Mouse (Mus musculus) heart, embryonic 13.5 days (tissue): ENCODE measurements around the gene Utp4. TPM values are rescaled to one million over a fixed set of nuclear protein-coding genes. Genes with fewer than 3 reads are reported as not detected.

Experiments used
- ATAC-seq: fragments of 200-750 bp; cut with Nextera tagmentation; 2 replicates; pipeline ENCODE4 v1.8.0; 2017; ENCODE audit warnings: moderate TSS enrichment; ENCODE audit not compliant: insufficient number of reproducible peaks, low FRiP score, low TSS enrichment; ENCODE audit errors: extremely low read depth
- H3K27ac ChIP-seq: fragments of 300-500 bp; sonication (generic); replicated peaks from 2 replicates; pipeline ENCODE4 v1.5.1; 2015; ENCODE audit warnings: moderate library complexity, mild to moderate bottlenecking, inconsistent platforms
- H3K27me3 ChIP-seq: fragments of 300-500 bp; sonication (generic); replicated peaks from 2 replicates; pipeline ENCODE4 v1.6.1; 2015; ENCODE audit warnings: mild to moderate bottlenecking, inconsistent platforms
- H3K36me3 ChIP-seq: fragments of 300-500 bp; sonication (generic); 2 replicates; pipeline ENCODE4 v1.6.1; 2015; ENCODE audit warnings: mild to moderate bottlenecking, inconsistent platforms
- H3K4me1 ChIP-seq: fragments of 300-500 bp; sonication (generic); 2 replicates; pipeline ENCODE4 v1.6.1; 2015; ENCODE audit warnings: inconsistent platforms
- H3K4me2 ChIP-seq: fragments of 300-500 bp; sonication (generic); 2 replicates; pipeline ENCODE4 v1.6.1; 2015; ENCODE audit warnings: inconsistent platforms, mild to moderate bottlenecking, moderate library complexity
- H3K4me3 ChIP-seq: fragments of 300-500 bp; sonication (generic); 2 replicates; pipeline ENCODE4 v1.5.1; 2015; ENCODE audit warnings: moderate library complexity, mild to moderate bottlenecking, inconsistent platforms
- H3K9ac ChIP-seq: fragments of 300-500 bp; sonication (generic); 2 replicates; pipeline ENCODE4 v1.6.1; 2015; ENCODE audit warnings: inconsistent platforms, mild to moderate bottlenecking, moderate library complexity
- H3K9me3 ChIP-seq: fragments of 300-500 bp; sonication (generic); 2 replicates; pipeline ENCODE4 v1.6.1; 2016; ENCODE audit warnings: inconsistent platforms
- WGBS: fragments of 180-500 bp; shearing (Covaris S2); methylation state at CpG from one replicate; pipeline ENCODE4 v1.1.7; 2015; ENCODE audit warnings: mixed read lengths; 5-methylcytosine and 5-hydroxymethylcytosine counted together
- polyA plus RNA-seq: library from polyadenylated mRNA; unstranded; fragments of >200 nt; fragmentation: Nextera tagmentation; extraction: Ambion mirVana; gene quantifications from 2 replicates; pipeline ENCODE4 v1.2.1, GENCODE M21; 2015

Utp4 gene
- polyA plus RNA-seq, result 43.6 and 47.1 TPM in 2 replicates

GRCm38 (mm10) chr8:106893481-106894156 is at the start of gene Utp4:
TSS of gene Utp4 (plus strand) at chr8:106893636.
- peak within 1 kb of the TSS; percentile 95 for H3K9ac ChIP-seq
- H3K4me1 ChIP-seq, result peaks cover 50% of the 10 kb centered on the region
- WGBS, result under 1% methylated on average over 62 of the region's 63 CpGs
- ATAC-seq, result peak; percentile 89
- no peaks in the 10 kb centered on the region for H3K9me3 ChIP-seq
- peak within 1 kb of the TSS; percentile 84 for H3K4me2 ChIP-seq
- peaks cover 41% of the 10 kb centered on the region for H3K36me3 ChIP-seq
- peak within 1 kb of the TSS; percentile 94 for H3K27ac ChIP-seq
- H3K27me3 ChIP-seq, result no peaks in the 10 kb centered on the region
- peak within 1 kb of the TSS; percentile 82 for H3K4me3 ChIP-seq

GRCm38 (mm10) chr8:106850034-106850433 is 43.4 kb upstream of the Utp4 start:
- 56% methylated on average over 10 of the region's 10 CpGs for WGBS
- no peak overlapping the region for H3K4me2 ChIP-seq
- no peaks in the 10 kb centered on the region for H3K9me3 ChIP-seq
- H3K4me3 ChIP-seq, result no peak overlapping the region
- H3K27ac ChIP-seq, result no peak overlapping the region
- no peaks in the 10 kb centered on the region for H3K27me3 ChIP-seq
- peaks cover 11% of the 10 kb centered on the region for H3K4me1 ChIP-seq
- peaks cover 12% of the 10 kb centered on the region for H3K36me3 ChIP-seq
- no peak overlapping the region for H3K9ac ChIP-seq
- ATAC-seq, result no peak

DNA sequence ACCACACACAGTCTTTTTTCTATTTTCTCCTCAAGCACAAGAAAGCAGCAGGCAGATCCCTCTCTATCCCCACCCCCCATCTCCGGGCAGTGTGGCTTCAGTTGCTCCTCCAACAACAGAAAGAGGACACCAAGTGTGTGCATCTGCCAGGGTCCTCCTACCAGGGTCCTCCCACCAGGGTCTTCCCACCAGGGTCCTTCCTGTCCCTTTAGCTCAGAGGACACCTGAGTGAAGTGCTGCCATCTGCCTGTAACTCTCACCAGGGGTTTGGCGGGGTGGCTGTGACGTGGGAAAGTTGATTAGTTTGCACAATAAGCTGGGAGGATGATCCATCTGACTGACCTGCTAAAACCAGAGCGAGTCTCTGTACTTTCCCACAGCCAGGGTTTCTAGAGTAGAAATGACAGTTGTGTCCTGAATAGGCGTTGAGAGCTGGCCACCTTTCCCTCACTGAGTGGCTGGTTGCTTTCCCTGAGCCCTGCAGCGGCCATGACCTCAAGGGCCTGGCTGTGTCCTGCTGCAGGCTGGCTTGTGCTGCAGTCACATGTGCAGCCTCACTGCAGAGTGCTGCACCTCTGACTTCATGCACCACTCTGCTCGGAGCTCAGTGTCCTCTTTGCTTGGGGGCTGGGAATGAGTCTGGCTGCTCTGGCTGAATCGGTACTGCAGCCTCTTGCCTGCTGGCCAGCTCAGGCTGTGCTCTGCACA is 38.7 kb upstream of the Utp4 start:
- peaks cover 15% of the 10 kb centered on the region for H3K4me1 ChIP-seq
- WGBS, result 25% methylated on average over 8 of the region's 8 CpGs
- H3K4me3 ChIP-seq, result no peak overlapping the region
- H3K4me2 ChIP-seq, result no peak overlapping the region
- peak overlapping the region; percentile 28 for H3K27ac ChIP-seq
- H3K9ac ChIP-seq, result peak overlapping the region; percentile 52; the same call in 1 of the 2 replicates
- ATAC-seq, result no peak
- no peaks in the 10 kb centered on the region for H3K27me3 ChIP-seq
- no peaks in the 10 kb centered on the region for H3K9me3 ChIP-seq
- peaks cover 12% of the 10 kb centered on the region for H3K36me3 ChIP-seq

DNA sequence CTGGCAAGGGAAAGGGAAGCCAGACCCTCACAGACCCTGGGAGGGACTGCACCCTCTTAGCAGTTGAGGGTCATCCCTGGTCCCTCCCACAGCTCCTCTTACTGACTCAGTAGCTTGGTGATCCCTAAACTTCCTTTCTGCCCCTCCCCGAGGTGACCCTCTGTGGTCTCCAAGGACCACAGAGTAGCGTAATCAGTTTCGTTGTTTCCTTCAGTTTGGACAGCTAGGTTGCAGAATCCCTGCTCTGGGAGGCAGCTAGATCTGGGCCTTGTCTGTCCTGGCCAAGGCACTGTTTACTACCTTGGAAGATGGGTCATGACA is 38.2 kb upstream of the Utp4 start:
- 78% methylated on average over 3 of the region's 3 CpGs for WGBS

GRCm38 (mm10) chr8:106862845-106863244 is 30.6 kb upstream of the Utp4 start:
- no peaks in the 10 kb centered on the region for H3K9me3 ChIP-seq
- no peak overlapping the region for H3K27ac ChIP-seq
- H3K4me1 ChIP-seq, result no peaks in the 10 kb centered on the region
- H3K27me3 ChIP-seq, result peaks cover 10% of the 10 kb centered on the region
- H3K36me3 ChIP-seq, result no peaks in the 10 kb centered on the region
- H3K9ac ChIP-seq, result no peak overlapping the region
- H3K4me3 ChIP-seq, result no peak overlapping the region
- H3K4me2 ChIP-seq, result no peak overlapping the region
- 86% methylated on average over 10 of the region's 10 CpGs for WGBS
- no peak for ATAC-seq

More for the DNA sequence above, 38.2 kb upstream of the Utp4 start:
- H3K9me3 ChIP-seq, result no peaks in the 10 kb centered on the region
- H3K27ac ChIP-seq, result peak overlapping the region; percentile 28; the same call in 1 of the 2 replicates
- H3K4me2 ChIP-seq, result no peak overlapping the region
- H3K9ac ChIP-seq, result peak overlapping the region; percentile 28; the same call in 1 of the 2 replicates
- peaks cover 13% of the 10 kb centered on the region for H3K4me1 ChIP-seq
- H3K27me3 ChIP-seq, result no peaks in the 10 kb centered on the region
- peaks cover 12% of the 10 kb centered on the region for H3K36me3 ChIP-seq
- ATAC-seq, result no peak
- no peak overlapping the region for H3K4me3 ChIP-seq

GRCm38 (mm10) chr8:106865354-106865753 is 28.1 kb upstream of the Utp4 start:
- Histone ChIP-seq H3K27me3 (peaks cover 35% of the 10 kb centered on the region), H3K9ac (no peak overlapping the region), H3K4me3 (no peak overlapping the region), H3K4me2 (no peak overlapping the region), H3K36me3 (no peaks in the 10 kb centered on the region), H3K4me1 (peaks cover 3% of the 10 kb centered on the region; the same call in 1 of the 2 replicates), H3K27ac (no peak overlapping the region), H3K9me3 (no peaks in the 10 kb centered on the region)
- no peak for ATAC-seq
- WGBS, result 71% methylated on average over 9 of the region's 9 CpGs

GRCm38 (mm10) chr8:106870051-106870450 is 23.4 kb upstream of the Utp4 start, which contains the start of gene Has3:
TSS of gene Has3 (plus strand) at chr8:106870242.
- WGBS, result 1% methylated on average over 18 of the region's 18 CpGs

DNA sequence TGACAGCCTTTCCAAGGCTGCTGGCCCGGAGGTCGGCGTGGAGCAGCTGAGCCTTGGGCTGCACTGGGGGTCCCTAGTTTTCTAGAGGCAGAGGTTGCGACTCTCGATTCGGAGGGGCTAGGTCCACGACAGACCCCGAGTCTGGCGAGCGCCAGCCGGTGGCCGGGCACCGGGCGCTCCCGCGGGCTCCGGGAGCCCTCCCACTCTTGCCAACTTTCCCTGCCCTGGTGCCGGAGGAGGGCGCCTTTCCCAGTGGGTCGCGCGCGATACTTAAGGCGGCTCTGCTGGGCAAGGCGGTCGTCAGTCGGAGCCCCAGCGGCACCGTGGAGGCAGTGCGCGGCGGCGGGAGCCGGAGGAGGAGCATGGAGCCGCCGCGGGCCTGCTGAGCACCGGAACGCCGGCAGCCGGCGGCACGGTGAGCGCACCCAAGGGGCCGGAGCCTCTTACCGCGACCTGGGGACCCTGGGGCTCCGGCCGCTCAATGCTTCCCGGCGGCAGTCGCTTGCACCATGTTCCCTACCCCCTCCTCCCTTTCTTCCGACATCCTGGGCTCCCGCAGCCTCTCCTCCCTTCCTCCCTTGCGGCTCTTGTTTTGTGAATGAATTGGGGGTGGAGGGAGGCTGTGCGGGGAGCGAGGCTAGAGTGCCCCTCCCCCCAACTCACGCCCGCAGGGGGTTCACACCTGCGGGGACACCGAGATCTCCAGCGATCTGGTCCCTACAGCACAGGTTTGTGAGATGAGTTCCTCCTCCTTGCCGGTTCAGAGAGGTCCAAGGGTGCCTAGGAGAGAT is 22.7 kb upstream of the Utp4 start:
- Histone ChIP-seq H3K27ac (no peak overlapping the region), H3K27me3 (peaks cover 80% of the 10 kb centered on the region), H3K4me1 (peaks cover 33% of the 10 kb centered on the region), H3K36me3 (peaks cover 14% of the 10 kb centered on the region), H3K4me2 (peak overlapping the region; percentile 100), H3K9ac (peak overlapping the region; percentile 83), H3K9me3 (no peaks in the 10 kb centered on the region), H3K4me3 (peak overlapping the region; percentile 72)
- WGBS, result under 1% methylated on average over 58 of the region's 63 CpGs
- no peak for ATAC-seq

More at GRCm38 (mm10) chr8:106870051-106870450, 23.4 kb upstream of the Utp4 start, which contains the start of gene Has3:
- H3K27ac ChIP-seq, result no peak within 1 kb of the TSS
- no peaks in the 10 kb centered on the region for H3K9me3 ChIP-seq
- H3K4me2 ChIP-seq, result peak within 1 kb of the TSS; percentile 100
- ATAC-seq, result no peak
- peaks cover 80% of the 10 kb centered on the region for H3K27me3 ChIP-seq
- H3K36me3 ChIP-seq, result peaks cover 14% of the 10 kb centered on the region
- H3K4me1 ChIP-seq, result peaks cover 27% of the 10 kb centered on the region
- peak within 1 kb of the TSS; percentile 72 for H3K4me3 ChIP-seq
- H3K9ac ChIP-seq, result peak within 1 kb of the TSS; percentile 83

DNA sequence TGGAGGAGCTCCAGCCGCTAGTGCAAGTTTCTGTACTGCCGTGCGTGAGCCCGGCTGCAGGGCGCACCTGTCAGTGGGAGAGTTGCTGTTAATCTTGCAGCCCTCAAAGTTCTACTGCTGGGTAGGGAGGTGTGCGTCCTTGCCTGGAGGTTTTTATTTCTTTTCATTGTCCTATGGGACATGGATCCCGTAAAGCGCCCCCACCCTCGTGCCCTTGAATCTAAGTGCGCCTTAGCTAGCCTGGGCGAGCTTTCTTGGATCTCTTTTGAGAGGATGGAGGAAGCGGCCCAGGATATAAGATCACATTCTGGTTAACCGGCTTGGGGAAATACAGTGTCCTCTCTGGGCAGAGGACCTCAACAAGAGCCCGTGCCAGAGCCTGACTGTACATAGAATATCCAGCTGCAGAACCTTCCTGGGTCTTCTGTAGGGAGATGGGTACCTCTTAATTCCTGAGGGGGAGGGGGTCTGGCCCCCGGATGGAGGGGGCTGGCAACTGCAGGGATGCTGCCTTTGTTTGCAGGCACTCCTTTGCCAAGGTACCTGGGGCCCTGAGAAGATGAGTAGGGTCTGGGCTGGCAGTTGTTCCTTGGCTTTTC is 22.0 kb upstream of the Utp4 start:
- 1% methylated on average over 15 of the region's 15 CpGs for WGBS
- Histone ChIP-seq H3K27me3 (peaks cover 80% of the 10 kb centered on the region), H3K4me1 (peaks cover 40% of the 10 kb centered on the region), H3K27ac (no peak overlapping the region), H3K4me3 (peak overlapping the region; percentile 72), H3K4me2 (peak overlapping the region; percentile 100), H3K9me3 (no peaks in the 10 kb centered on the region), H3K9ac (peak overlapping the region; percentile 83), H3K36me3 (peaks cover 17% of the 10 kb centered on the region)
- ATAC-seq, result no peak

DNA sequence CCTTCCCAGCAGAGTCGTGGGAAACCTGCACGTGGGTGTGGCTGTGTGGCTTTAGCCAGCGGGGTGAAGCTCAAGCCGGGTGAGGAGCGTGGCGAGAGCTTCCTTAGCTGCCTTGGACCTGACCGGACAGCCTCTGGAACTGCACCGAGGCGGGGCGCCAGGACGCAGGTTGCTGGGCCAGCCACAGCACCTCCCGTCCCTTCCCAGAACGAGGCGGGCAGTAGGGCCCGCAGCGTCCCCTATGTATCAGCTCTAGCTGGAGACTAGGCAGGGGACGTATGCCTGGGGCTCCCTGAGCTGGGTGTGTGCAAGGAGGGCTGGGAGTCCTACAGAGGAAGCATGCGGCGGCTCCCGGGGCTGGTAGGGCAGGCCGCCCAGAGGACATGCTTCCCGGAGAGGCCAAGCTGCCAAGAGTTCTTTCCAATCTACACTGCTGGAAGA is 21.5 kb upstream of the Utp4 start:
- WGBS, result under 1% methylated on average over 22 of the region's 22 CpGs
- H3K36me3 ChIP-seq, result peaks cover 22% of the 10 kb centered on the region
- H3K4me3 ChIP-seq, result peak overlapping the region; percentile 72
- no peak overlapping the region for H3K27ac ChIP-seq
- peak overlapping the region; percentile 100 for H3K4me2 ChIP-seq
- H3K9me3 ChIP-seq, result no peaks in the 10 kb centered on the region
- peak; percentile 32; the same call in 1 of the 2 replicates for ATAC-seq
- H3K9ac ChIP-seq, result peak overlapping the region; percentile 83
- peaks cover 76% of the 10 kb centered on the region for H3K27me3 ChIP-seq
- peaks cover 45% of the 10 kb centered on the region for H3K4me1 ChIP-seq
